Mouse (Mus musculus): ENCODE measurements around the gene Psmd3.

Psmd3 gene

GRCm38 (mm10) chr11:98715946-98716345, 33.6 kb downstream of the Psmd3 start:
- CTCF ChIA-PET, result no interaction called here

- CTCF ChIA-PET, result interaction anchor here (0.6 to 1.4 kb wide), 2 partner anchors 24 to 69 kb away, joined by 3 to 5 read pairs; no protein-coding TSS in a partner anchor
Observed at GRCm38 (mm10) chr11:98717904-98718303, 35.5 kb downstream of the Psmd3 start.

- CTCF ChIA-PET, result no interaction called here
Observed at GRCm38 (mm10) chr11:98720756-98721155, 38.4 kb downstream of the Psmd3 start.

DNA sequence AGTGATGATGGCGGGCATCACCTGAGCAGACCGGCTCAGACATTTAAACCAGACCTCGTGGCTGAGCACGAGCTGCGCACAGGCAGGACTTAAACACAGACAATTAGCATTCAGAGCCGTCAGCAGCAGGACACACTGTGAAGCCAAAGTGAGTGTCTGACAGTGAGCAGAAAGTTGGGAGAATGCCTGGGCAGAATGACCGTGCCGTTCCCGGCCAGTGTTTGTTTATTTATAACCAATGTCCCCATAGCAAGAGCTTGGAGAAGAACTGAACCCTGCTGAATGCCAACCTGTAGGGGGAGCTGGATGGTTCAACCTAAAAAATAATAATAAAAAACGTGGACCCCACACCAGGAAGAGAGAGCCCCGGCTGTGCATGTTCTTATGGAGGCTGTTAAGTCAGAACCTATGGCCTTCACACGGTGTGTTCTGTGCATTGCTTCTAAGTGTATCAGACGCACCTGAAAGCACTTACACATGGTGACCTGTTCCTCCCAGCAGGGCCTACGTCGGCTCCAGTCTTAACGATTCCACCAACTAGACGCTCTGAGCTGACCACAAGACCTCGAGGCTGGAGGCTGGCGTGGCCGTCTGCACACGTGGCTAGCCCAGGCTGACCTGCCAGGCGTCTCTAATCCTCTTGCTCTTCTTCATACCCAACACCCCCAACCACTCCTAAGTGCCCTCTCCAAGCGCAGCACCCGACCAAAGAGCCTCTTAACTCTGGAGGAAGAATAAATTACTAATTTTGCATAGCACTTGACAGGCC, 39.3 kb downstream of the Psmd3 start:
- CTCF ChIA-PET, result no interaction called here

- CTCF ChIA-PET, result no interaction called here
Observed at GRCm38 (mm10) chr11:98723098-98723497, 40.7 kb downstream of the Psmd3 start.

DNA sequence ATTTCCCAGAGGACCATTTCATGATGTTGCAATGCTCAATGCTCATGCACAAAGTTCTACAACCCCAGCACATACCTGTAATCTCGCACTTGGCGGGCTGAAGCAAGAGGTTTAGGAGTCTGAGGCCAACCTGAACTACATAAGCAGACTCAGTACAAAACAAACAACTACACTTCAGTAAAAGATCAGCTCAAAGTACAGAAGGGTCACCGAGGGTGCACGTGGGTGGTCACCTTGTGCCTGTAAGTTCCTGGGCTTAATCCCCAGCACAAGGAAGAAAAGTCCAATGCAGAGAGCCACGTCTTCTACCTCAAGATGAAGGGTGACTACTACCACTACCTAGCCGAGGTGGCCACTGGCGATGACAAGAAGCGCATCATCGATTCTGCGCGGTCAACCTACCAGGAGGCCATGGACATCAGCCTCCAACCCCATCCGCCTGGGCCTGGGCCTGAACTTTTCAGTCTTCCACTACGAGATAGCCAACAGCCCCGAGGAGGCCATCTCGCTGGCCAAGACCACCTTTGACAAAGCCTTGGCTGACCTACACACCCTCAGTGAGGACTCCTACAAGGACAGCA, 43.7 kb downstream of the Psmd3 start:
- CTCF ChIA-PET, result no interaction called here

DNA sequence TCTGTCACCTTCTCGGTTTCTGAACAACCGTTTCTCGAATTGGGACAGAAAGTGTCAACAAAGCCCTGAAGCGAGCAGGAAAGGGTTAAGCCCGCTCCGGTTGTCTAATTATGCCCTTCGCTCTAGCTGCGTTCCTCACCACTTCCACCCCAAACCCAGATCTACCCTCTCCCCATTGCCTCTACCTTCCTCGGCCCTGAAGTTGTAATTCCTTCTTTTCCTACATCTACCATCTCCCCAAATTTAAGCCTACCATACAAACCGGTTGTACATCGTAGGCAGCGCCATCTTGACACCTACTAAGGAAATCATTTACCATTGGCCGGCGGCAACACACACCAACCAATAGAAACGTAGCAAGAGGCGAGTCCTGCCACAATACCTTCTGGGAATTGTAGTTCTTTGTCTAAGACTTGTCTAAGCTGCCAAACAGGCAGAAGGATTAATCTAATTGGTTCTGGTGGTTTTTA, 46.8 kb downstream of the Psmd3 start, which contains the start of gene Med24:
Gene Med24, minus strand, starts transcription at position 317 of the 470 bp plus-strand sequence.
- CTCF ChIA-PET, result interaction anchor here (1.2 kb wide), 1 partner anchor 15 kb away, joined by 4 read pairs; no protein-coding TSS in a partner anchor

- CTCF ChIA-PET, result interaction anchor here (0.6 to 1.1 kb wide), 3 partner anchors 11 to 328 kb away, joined by 4 read pairs; no protein-coding TSS in a partner anchor
Observed at GRCm38 (mm10) chr11:98730727-98731126, 48.4 kb downstream of the Psmd3 start.

GRCm38 (mm10) chr11:98731134-98731533, 48.8 kb downstream of the Psmd3 start:
- CTCF ChIA-PET, result interaction anchor here (0.6 to 1.1 kb wide), 3 partner anchors 11 to 329 kb away, joined by 4 read pairs; no protein-coding TSS in a partner anchor

GRCm38 (mm10) chr11:98734020-98734419, 51.7 kb downstream of the Psmd3 start:
- CTCF ChIA-PET, result no interaction called here

- CTCF ChIA-PET, result interaction anchor here (0.6 kb wide), 2 partner anchors 54 to 103 kb away, joined by 5 to 6 read pairs; no protein-coding TSS in a partner anchor
Observed at GRCm38 (mm10) chr11:98735111-98735510, 52.8 kb downstream of the Psmd3 start.

DNA sequence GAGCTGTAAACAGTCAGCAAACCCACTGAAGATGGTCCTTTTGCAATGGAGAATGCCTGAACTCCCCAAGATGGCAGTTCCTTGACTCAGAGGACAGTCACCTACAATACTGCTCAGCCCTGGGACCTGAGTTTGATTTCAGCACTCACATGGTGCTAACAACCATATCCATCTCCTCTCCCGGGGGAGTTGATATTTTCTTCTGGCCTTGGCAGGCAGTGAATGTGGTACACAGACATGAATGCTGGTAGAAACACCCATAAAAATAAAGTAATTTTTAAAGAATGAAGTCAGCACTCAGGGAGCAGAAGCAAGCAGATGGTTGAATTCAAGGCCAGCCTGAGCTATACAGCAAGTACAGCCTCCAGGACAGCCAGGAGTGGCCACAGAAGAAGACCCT, 53.8 kb downstream of the Psmd3 start:
- CTCF ChIA-PET, result interaction anchor here (0.5 to 0.6 kb wide), 2 partner anchors 36 to 46 kb away, joined by 3 read pairs; no protein-coding TSS in a partner anchor

- CTCF ChIA-PET, result interaction anchor here (0.7 kb wide), 1 partner anchor 9 kb away, joined by 6 read pairs; no protein-coding TSS in a partner anchor
Observed at GRCm38 (mm10) chr11:98737220-98737619, 54.9 kb downstream of the Psmd3 start.

DNA sequence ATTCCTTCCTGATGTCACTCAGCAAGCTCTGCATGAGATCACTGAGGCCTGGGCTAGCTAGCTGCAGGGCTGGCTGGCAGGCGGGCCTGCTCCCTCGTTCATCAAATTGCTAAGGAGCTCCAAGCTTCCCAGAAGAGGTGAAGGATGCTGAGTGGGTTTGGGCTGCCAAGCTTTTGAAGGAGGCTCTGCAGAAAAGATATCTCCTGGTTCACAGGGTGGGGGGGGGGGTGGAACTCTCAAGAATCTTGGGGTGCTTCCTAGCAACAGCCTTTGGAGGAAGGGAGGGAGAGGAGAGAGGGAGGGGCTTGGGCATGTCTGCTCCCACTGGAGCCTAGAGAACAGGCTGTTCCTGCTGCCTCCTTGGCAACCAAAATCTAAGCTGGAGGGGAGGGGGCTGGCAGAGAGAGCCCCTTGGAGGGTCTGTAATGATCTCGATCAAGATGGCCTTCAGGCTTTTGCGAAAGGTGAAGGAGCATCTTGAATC, 56.1 kb downstream of the Psmd3 start:
- CTCF ChIA-PET, result interaction anchor here (0.6 kb wide), 2 partner anchors 21 to 57 kb away, joined by 3 to 4 read pairs; partner anchors contain the start of gene Msl1

DNA sequence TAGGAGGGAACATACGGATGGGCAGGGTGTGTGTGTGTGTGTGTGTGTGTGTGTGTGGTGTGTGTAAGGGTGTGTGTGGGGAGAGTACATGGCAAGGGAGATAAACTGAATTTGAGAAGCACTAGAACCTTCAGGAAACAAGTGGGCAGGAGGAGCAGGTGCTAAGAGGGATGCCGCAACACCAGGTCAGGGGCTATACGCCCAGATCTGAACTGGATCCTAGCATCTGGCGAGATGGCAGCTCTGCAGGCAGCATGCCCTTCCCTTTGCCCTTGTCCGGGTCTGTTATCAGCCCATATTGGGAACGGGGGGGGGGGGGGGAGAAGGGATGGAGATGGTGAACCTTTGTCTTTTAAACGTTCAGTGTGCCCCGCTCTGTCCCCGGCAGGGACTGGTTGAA, 56.6 kb downstream of the Psmd3 start:
- CTCF ChIA-PET, result interaction anchor here (0.6 to 0.7 kb wide), 2 partner anchors 9 to 22 kb away, joined by 3 to 4 read pairs; no protein-coding TSS in a partner anchor

DNA sequence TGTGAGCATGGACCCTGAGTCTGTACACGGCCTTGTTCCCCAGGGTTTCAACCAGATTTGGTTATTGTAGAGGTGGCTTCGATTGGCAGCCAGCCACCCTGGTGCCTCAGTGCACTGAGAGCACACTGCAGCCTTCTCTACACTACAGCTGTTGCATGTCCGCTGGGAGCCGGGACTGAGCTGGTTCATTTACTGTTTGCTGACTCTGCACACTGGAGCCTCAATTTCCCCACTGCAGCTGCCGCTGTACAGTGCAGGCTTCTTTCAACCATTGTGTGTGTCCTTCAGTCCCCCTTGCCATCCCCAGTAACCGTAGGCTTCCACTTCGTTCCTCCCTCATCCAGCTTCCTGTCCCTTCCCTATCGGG, 57.7 kb downstream of the Psmd3 start:
- CTCF ChIA-PET, result interaction anchor here (1.5 kb wide), 1 partner anchor 70 kb away, joined by 4 read pairs; no protein-coding TSS in a partner anchor

GRCm38 (mm10) chr11:98740393-98741050, 58.2 kb downstream of the Psmd3 start, which contains the start of gene Thra:
Gene Thra (plus strand): TSS chr11:98740638.
- CTCF ChIA-PET, result interaction anchor here (0.7 to 3.1 kb wide), 4 partner anchors 13 to 69 kb away, joined by 3 to 11 read pairs (median 4); no protein-coding TSS in a partner anchor

DNA sequence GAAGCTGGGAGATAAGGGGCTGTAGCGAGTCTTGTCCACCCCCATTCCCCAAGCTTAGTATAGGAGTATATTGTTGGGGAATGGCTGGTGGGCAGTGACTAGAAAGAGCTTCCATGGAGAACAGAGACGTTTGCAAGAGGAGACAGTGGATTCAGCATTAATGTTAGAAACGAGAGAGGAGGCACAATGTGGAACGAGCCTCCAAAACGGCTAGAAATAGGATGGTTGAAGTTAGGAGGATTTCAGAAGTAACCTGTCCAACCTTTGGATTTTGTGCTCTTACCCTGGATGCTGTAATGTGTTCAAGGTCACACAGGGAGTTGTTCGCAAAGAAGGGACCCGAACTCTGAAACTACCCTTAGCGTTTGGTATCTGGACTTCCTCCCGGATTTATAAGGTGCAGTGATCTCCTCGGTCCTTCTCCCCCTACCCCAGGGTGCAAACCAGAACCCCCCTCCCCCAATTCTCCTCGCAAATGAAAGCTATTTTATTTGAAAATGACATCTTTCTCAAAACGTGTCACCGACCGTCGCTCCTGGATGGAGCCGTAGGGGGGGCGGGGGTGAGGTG, 58.8 kb downstream of the Psmd3 start:
- CTCF ChIA-PET, result interaction anchor here (0.6 to 3.1 kb wide), 9 partner anchors 13 to 141 kb away, joined by 3 to 11 read pairs (median 4); no protein-coding TSS in a partner anchor

DNA sequence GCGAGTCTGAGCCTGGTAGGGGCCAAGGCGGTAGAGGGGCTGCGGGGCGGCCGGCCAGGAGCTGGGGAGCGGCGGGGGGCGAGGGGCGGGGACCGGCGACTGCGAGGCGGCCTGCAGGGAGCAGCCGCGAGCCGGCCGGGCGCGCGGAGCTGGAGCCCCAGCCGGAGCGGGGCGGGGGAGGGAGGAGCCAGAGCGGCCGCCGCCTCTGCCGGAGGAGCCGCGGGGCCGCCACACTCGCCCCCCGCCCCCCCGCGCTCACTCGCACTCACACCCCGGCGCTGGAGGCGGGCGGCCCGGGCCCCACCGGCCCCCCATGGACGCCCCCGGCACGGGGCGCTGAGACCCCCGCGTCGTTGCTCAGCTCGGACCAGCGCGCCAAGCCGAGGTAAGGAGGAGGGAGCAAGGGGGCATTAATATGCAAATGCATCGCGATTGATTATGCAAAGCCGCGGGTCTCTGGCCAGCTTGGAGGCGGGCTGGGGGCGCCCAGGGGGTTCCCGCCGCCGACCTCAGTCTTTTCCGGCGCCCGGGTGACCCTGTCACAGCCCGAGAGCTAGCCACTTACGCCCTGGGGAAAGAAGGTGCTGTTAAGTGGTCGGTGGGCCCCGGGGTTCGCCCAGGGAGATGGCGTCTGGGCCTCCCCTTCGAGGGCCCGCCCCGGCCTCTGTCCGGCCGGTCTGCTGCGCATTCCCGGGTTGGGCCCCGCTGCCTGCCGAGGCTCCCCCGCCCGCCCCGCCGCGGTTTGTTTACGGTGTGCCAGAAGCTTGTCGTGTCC, 59.5 kb downstream of the Psmd3 start:
- CTCF ChIA-PET, result interaction anchor here (0.6 to 3.1 kb wide), 11 partner anchors 11 to 141 kb away, joined by 3 to 11 read pairs (median 4); no protein-coding TSS in a partner anchor

Data from spleen, embryonic (tissue).